Mouse (Mus musculus): ENCODE results near the gene Tmod1. TPM values are rescaled to one million over a fixed set of nuclear protein-coding genes. Genes with fewer than 3 reads are reported as not detected.

Gene Tmod1
- polyA plus RNA-seq, 1 experiment from 2014 or later: 0.80 TPM

DNA sequence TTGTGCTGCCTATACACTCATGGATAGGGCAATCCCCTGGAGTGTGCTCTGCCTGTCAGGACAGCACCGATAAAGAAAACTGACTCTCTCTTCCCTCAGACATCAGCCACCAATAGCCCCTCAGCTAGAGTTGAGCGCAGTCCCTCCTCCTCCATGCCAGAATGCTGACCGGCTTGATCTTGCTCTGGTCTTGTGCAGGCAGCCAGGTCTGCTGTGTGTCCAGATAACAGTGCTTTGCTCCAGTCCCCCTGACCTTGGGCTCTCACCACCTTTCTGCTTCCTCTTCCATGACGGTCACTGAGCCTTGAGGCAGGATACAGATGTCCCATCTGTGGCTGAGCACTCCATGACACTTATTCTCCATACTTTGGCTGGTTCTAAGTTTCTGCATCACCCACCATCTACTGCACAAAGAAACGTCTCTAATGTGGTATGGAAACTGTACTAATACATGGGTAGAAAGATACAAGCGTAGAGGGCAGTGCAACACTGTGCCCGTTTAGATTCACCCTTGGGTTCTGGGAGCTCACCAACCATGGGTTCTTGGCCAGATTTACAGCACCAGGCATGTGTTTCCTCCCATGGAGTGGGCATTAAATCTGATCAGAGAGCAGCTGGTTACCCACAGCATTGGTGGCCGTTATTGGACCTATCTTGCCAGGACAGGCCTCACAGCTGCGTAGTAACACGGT, 63.5 kb downstream of the Tmod1 start:
- no peak overlapping the region for H3K27ac ChIP-seq (ENCODE audit: low read depth, low read length)
- 89% methylated on average over 10 of the region's 10 CpGs for WGBS
- DNase-seq (ENCODE audit: low spot score): no peak
- no peak overlapping the region for H3K9ac ChIP-seq (ENCODE audit: low read length)
- no peaks in the 10 kb centered on the region for H3K36me3 ChIP-seq (ENCODE audit: control insufficient read depth, insufficient read depth, low read length)
- H3K4me3 ChIP-seq (ENCODE audit: low read depth, low read length): no peak overlapping the region
- H3K27me3 ChIP-seq (replicated peaks; ENCODE audit: control insufficient read depth, insufficient read depth, low read length): no peaks in the 10 kb centered on the region
- no peaks in the 10 kb centered on the region for H3K4me1 ChIP-seq (ENCODE audit: control insufficient read depth, insufficient read depth, low read length)
- no peaks in the 10 kb centered on the region for H3K9me3 ChIP-seq (replicated peaks; ENCODE audit: control insufficient read depth, low read length)
- ATAC-seq: no peak
- H3K4me2 ChIP-seq (ENCODE audit: low read length): no peak overlapping the region

DNA sequence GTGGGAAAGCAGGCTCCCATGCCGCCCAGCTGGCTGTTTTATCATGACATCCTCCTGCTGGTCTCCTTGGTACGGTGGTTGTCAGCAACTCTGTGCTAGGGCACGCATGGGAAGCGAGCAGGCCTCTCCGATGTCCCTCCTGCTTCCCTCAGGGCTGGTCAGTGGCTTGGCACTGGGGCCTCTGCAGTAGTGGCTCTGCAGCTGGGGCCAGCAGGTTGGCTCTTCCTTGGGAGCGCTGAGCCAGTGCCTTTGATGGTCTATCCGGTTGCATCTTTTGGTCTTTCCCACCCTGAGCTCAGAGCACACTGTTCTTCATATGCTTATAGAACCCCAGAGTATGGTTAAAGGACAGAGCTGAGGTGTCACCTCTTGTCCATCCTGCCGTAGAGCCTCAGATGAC, 71.3 kb downstream of the Tmod1 start:
- Histone ChIP-seq H3K4me1 (ENCODE audit: control insufficient read depth, insufficient read depth, low read length) (no peaks in the 10 kb centered on the region), H3K27me3 (replicated peaks; ENCODE audit: control insufficient read depth, insufficient read depth, low read length) (no peaks in the 10 kb centered on the region), H3K36me3 (ENCODE audit: control insufficient read depth, insufficient read depth, low read length) (peaks cover 15% of the 10 kb centered on the region), H3K27ac (ENCODE audit: low read depth, low read length) (no peak overlapping the region), H3K9ac (ENCODE audit: low read length) (no peak overlapping the region), H3K4me3 (ENCODE audit: low read depth, low read length) (no peak overlapping the region), H3K9me3 (replicated peaks; ENCODE audit: control insufficient read depth, low read length) (no peaks in the 10 kb centered on the region), H3K4me2 (ENCODE audit: low read length) (no peak overlapping the region)
- no peak for ATAC-seq
- WGBS: 91% methylated on average over 8 of the region's 8 CpGs
- no peak for DNase-seq (ENCODE audit: low spot score)

GRCm38 (mm10) chr4:46111361-46111760, 72.6 kb downstream of the Tmod1 start:
- Histone ChIP-seq H3K27ac (ENCODE audit: low read depth, low read length) (no peak overlapping the region), H3K36me3 (ENCODE audit: control insufficient read depth, insufficient read depth, low read length) (peaks cover 28% of the 10 kb centered on the region), H3K9me3 (replicated peaks; ENCODE audit: control insufficient read depth, low read length) (no peaks in the 10 kb centered on the region), H3K27me3 (replicated peaks; ENCODE audit: control insufficient read depth, insufficient read depth, low read length) (no peaks in the 10 kb centered on the region), H3K4me3 (ENCODE audit: low read depth, low read length) (no peak overlapping the region), H3K4me1 (ENCODE audit: control insufficient read depth, insufficient read depth, low read length) (no peaks in the 10 kb centered on the region), H3K9ac (ENCODE audit: low read length) (no peak overlapping the region), H3K4me2 (ENCODE audit: low read length) (no peak overlapping the region)
- ATAC-seq: no peak
- WGBS: 77% methylated on average over 3 of the region's 3 CpGs
- DNase-seq (ENCODE audit: low spot score): no peak

DNA sequence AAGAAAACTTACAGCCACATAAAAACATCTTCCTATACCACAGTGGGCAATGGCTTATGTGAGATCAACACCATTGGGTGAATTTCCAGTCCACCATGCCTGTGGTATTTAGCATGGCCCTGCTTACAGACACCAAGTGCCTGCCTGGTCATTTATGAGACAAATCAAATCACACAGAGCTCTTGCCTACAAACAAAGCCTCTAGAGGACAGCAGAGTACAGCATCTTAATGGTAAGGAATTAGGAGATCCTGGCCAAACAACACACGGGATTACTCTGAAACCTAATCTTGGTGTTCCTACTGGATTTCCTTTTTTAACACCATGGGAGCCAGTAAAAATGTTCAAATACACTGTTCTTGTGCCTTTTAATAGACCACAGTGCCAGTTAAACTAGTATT, 76.6 kb downstream of the Tmod1 start:
- 83% methylated on average over 1 of the region's 1 CpGs for WGBS
- ATAC-seq: no peak
- H3K36me3 ChIP-seq (ENCODE audit: control insufficient read depth, insufficient read depth, low read length): peaks cover 67% of the 10 kb centered on the region

GRCm38 (mm10) chr4:46116544-46117175, 77.9 kb downstream of the Tmod1 start:
- WGBS: 86% methylated on average over 10 of the region's 10 CpGs
- DNase-seq (ENCODE audit: low spot score): no peak
- peaks cover 80% of the 10 kb centered on the region for H3K36me3 ChIP-seq (ENCODE audit: control insufficient read depth, insufficient read depth, low read length)
- no peak overlapping the region for H3K9ac ChIP-seq (ENCODE audit: low read length)
- no peak overlapping the region for H3K27ac ChIP-seq (ENCODE audit: low read depth, low read length)
- H3K4me3 ChIP-seq (ENCODE audit: low read depth, low read length): no peak overlapping the region
- ATAC-seq: no peak
- no peaks in the 10 kb centered on the region for H3K4me1 ChIP-seq (ENCODE audit: control insufficient read depth, insufficient read depth, low read length)
- no peak overlapping the region for H3K4me2 ChIP-seq (ENCODE audit: low read length)
- no peaks in the 10 kb centered on the region for H3K27me3 ChIP-seq (replicated peaks; ENCODE audit: control insufficient read depth, insufficient read depth, low read length)
- H3K9me3 ChIP-seq (replicated peaks; ENCODE audit: control insufficient read depth, low read length): no peaks in the 10 kb centered on the region

More for the DNA sequence above, 76.6 kb downstream of the Tmod1 start:
- Histone ChIP-seq H3K27me3 (replicated peaks; ENCODE audit: control insufficient read depth, insufficient read depth, low read length) (no peaks in the 10 kb centered on the region), H3K4me2 (ENCODE audit: low read length) (no peak overlapping the region), H3K4me3 (ENCODE audit: low read depth, low read length) (no peak overlapping the region), H3K27ac (ENCODE audit: low read depth, low read length) (no peak overlapping the region), H3K4me1 (ENCODE audit: control insufficient read depth, insufficient read depth, low read length) (no peaks in the 10 kb centered on the region), H3K9me3 (replicated peaks; ENCODE audit: control insufficient read depth, low read length) (no peaks in the 10 kb centered on the region), H3K9ac (ENCODE audit: low read length) (no peak overlapping the region)
- DNase-seq (ENCODE audit: low spot score): no peak

DNA sequence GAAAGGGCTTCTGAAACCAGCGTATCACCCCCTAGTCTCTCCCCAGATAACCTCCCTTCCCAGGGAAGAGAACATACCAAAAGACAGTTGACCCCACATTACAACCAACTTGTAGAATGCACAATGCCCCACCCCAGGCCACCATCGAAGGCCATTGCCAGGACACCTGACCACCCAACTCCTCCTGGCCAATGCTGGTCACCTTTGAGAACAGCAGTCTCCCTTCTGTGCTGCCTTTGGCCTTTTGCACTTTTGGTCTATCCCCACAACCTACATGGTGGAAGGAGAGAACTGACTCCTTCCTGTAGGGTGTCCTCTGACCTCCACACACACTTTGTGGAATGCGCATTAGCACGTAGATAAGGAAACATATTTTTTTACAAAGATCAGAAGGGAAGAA, 78.8 kb downstream of the Tmod1 start:
- H3K4me3 ChIP-seq (ENCODE audit: low read depth, low read length): no peak overlapping the region
- H3K27me3 ChIP-seq (replicated peaks; ENCODE audit: control insufficient read depth, insufficient read depth, low read length): no peaks in the 10 kb centered on the region
- H3K27ac ChIP-seq (ENCODE audit: low read depth, low read length): no peak overlapping the region
- H3K4me1 ChIP-seq (ENCODE audit: control insufficient read depth, insufficient read depth, low read length): no peaks in the 10 kb centered on the region
- no peak overlapping the region for H3K4me2 ChIP-seq (ENCODE audit: low read length)
- peaks cover 89% of the 10 kb centered on the region for H3K36me3 ChIP-seq (ENCODE audit: control insufficient read depth, insufficient read depth, low read length)
- H3K9ac ChIP-seq (ENCODE audit: low read length): no peak overlapping the region
- DNase-seq (ENCODE audit: low spot score) (no peak), ATAC-seq (no peak)
- WGBS: 94% methylated on average over 4 of the region's 4 CpGs
- no peaks in the 10 kb centered on the region for H3K9me3 ChIP-seq (replicated peaks; ENCODE audit: control insufficient read depth, low read length)

- H3K9me3 ChIP-seq (replicated peaks; ENCODE audit: control insufficient read depth, low read length): no peaks in the 10 kb centered on the region
- no peak overlapping the region for H3K27ac ChIP-seq (ENCODE audit: low read depth, low read length)
- DNase-seq (ENCODE audit: low spot score) (no peak), ATAC-seq (no peak)
- no peak overlapping the region for H3K4me3 ChIP-seq (ENCODE audit: low read depth, low read length)
- no peaks in the 10 kb centered on the region for H3K27me3 ChIP-seq (replicated peaks; ENCODE audit: control insufficient read depth, insufficient read depth, low read length)
- H3K9ac ChIP-seq (ENCODE audit: low read length): no peak overlapping the region
- 96% methylated on average over 14 of the region's 14 CpGs for WGBS
- H3K36me3 ChIP-seq (ENCODE audit: control insufficient read depth, insufficient read depth, low read length): peaks cover 99% of the 10 kb centered on the region
- H3K4me1 ChIP-seq (ENCODE audit: control insufficient read depth, insufficient read depth, low read length): no peaks in the 10 kb centered on the region
- no peak overlapping the region for H3K4me2 ChIP-seq (ENCODE audit: low read length)
These were observed 80.9 kb downstream of the Tmod1 start for GRCm38 (mm10) chr4:46119514-46120094.

- Histone ChIP-seq H3K4me3 (ENCODE audit: low read depth, low read length) (no peak overlapping the region), H3K27me3 (replicated peaks; ENCODE audit: control insufficient read depth, insufficient read depth, low read length) (no peaks in the 10 kb centered on the region), H3K4me1 (ENCODE audit: control insufficient read depth, insufficient read depth, low read length) (no peaks in the 10 kb centered on the region), H3K4me2 (ENCODE audit: low read length) (no peak overlapping the region), H3K36me3 (ENCODE audit: control insufficient read depth, insufficient read depth, low read length) (peaks cover 99% of the 10 kb centered on the region), H3K27ac (ENCODE audit: low read depth, low read length) (no peak overlapping the region), H3K9ac (ENCODE audit: low read length) (no peak overlapping the region), H3K9me3 (replicated peaks; ENCODE audit: control insufficient read depth, low read length) (no peaks in the 10 kb centered on the region)
- DNase-seq (ENCODE audit: low spot score) (no peak), ATAC-seq (no peak)
- 86% methylated on average over 3 of the region's 3 CpGs for WGBS
These were observed 82.0 kb downstream of the Tmod1 start for GRCm38 (mm10) chr4:46120767-46121166.

DNA sequence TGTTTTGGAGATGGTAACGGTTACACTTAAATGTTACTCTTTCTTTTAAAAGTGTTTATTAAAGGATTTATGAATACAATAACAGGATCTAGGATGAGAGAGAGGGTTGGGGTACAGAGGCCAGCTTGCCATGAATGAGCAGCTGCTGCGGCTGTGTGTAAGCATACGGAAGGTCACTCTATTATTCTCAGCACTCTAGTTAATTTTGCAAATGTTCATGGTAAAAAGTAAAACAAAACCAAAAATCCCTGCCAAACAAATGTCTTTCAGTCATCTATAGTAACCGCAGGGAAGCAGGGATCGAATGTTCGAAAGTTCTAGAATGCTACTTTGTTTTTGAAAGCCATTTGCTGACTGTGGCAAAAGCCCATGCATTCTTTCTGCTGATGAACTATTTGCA, 84.6 kb downstream of the Tmod1 start:
- H3K9ac ChIP-seq (ENCODE audit: low read length): no peak overlapping the region
- no peak for ATAC-seq
- WGBS: 92% methylated on average over 6 of the region's 6 CpGs
- DNase-seq (ENCODE audit: low spot score): no peak
- no peaks in the 10 kb centered on the region for H3K9me3 ChIP-seq (replicated peaks; ENCODE audit: control insufficient read depth, low read length)
- no peaks in the 10 kb centered on the region for H3K4me1 ChIP-seq (ENCODE audit: control insufficient read depth, insufficient read depth, low read length)
- H3K4me3 ChIP-seq (ENCODE audit: low read depth, low read length): no peak overlapping the region
- H3K36me3 ChIP-seq (ENCODE audit: control insufficient read depth, insufficient read depth, low read length): peaks cover 92% of the 10 kb centered on the region
- H3K27ac ChIP-seq (ENCODE audit: low read depth, low read length): no peak overlapping the region
- H3K4me2 ChIP-seq (ENCODE audit: low read length): no peak overlapping the region
- H3K27me3 ChIP-seq (replicated peaks; ENCODE audit: control insufficient read depth, insufficient read depth, low read length): no peaks in the 10 kb centered on the region

Data from forebrain, embryonic 14.5 days (tissue).